Mouse (Mus musculus): ENCODE data around the gene Fam69b. TPM values are rescaled to one million over a fixed set of nuclear protein-coding genes. Genes with fewer than 3 reads are reported as not detected.

The Fam69b gene
- 44.0 and 48.6 TPM in 2 replicates for polyA plus RNA-seq (2015; fragmentation: Nextera tagmentation; extraction: Ambion mirVana)

DNA sequence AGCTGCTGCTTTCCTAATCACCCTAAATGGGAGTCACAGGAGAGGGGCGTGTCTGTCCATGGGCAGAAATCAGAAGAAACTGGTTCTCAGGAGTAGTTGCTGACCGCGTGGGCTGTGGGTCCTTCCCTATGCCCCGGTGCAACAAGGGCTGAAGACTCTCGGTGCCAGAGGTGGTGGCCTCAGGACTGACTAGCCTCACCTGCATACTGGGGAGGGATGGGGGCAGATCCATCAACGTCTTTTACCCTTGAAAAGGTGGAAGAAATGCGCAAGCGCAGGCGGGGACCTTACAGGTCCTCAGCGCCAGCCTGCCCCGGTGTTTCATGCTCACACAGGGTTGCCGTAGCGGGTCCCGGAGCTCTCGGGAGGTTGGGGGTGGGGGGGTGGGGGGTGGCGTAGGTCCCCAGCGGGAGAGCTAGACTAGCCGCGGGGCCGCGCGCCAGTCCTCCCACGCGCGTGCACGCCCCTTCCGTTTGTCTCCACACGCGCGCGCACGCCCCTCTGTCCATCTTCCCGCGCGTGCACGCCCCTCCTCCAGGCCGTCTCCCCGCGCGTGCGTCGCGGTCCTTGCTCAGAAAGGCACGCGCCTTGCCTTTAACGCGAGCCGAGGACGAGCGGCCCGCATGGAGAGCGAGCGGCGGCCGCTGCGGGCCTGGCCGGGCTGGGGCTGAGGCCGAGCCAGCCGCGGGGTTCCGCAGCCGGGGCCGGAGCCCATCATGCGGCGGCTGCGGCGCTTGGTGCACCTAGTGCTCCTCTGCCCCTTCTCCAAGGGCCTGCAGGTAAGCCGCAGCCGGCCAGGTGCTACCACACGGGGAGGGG, at the start of gene Fam69b:
Gene Fam69b (plus strand): TSS at position 537 of the 819 bp plus-strand sequence.
- ATAC-seq (ENCODE audit: insufficient number of reproducible peaks, low FRiP score, low TSS enrichment, low read depth) = peak; percentile 77
- under 1% methylated on average over 70 of the region's 70 CpGs for WGBS
- peak within 1 kb of the TSS; percentile 63 for H3K4me3 ChIP-seq (replicated peaks)
- H3K4me2 ChIP-seq (replicated peaks) = peak within 1 kb of the TSS; percentile 81
- H3K27ac ChIP-seq (replicated peaks) = peak within 1 kb of the TSS; percentile 24; the same call in 1 of the 2 replicates
- peak within 1 kb of the TSS; percentile 67 for H3K9ac ChIP-seq
- H3K36me3 ChIP-seq = no peaks in the 10 kb centered on the region
- H3K4me1 ChIP-seq = peaks cover 22% of the 10 kb centered on the region
- H3K27me3 ChIP-seq = no peaks in the 10 kb centered on the region
- H3K9me3 ChIP-seq (replicated peaks) = no peaks in the 10 kb centered on the region

- Histone ChIP-seq H3K9ac (no peak within 1 kb of the TSS), H3K4me3 (replicated peaks) (no peak within 1 kb of the TSS), H3K4me2 (replicated peaks) (no peak within 1 kb of the TSS), H3K9me3 (replicated peaks) (no peaks in the 10 kb centered on the region), H3K27ac (replicated peaks) (peak within 1 kb of the TSS; percentile 66), H3K27me3 (no peaks in the 10 kb centered on the region), H3K36me3 (no peaks in the 10 kb centered on the region), H3K4me1 (peaks cover 13% of the 10 kb centered on the region; the same call in 1 of the 2 replicates)
- ATAC-seq (ENCODE audit: insufficient number of reproducible peaks, low FRiP score, low TSS enrichment, low read depth) = no peak
- WGBS = 95% methylated on average over 1 of the region's 1 CpGs
These were observed 48.5 kb upstream of the Fam69b start, which contains the start of gene Egfl7 for GRCm38 (mm10) chr2:26579714-26580113. Egfl7 (plus strand) TSS chr2:26580014.

GRCm38 (mm10) chr2:26580751-26581150, 47.5 kb upstream of the Fam69b start:
- Histone ChIP-seq H3K9me3 (replicated peaks) (no peaks in the 10 kb centered on the region), H3K4me3 (replicated peaks) (no peak overlapping the region), H3K36me3 (no peaks in the 10 kb centered on the region), H3K4me1 (peaks cover 13% of the 10 kb centered on the region; the same call in 1 of the 2 replicates), H3K4me2 (replicated peaks) (no peak overlapping the region), H3K27ac (replicated peaks) (0 out of 2 replicates have a peak overlapping the region, but pooled peaks have one; percentile 17), H3K27me3 (no peaks in the 10 kb centered on the region), H3K9ac (no peak overlapping the region)
- no peak for ATAC-seq (ENCODE audit: insufficient number of reproducible peaks, low FRiP score, low TSS enrichment, low read depth)
- WGBS = 86% methylated on average over 5 of the region's 5 CpGs

- no peaks in the 10 kb centered on the region for H3K36me3 ChIP-seq
- no peak overlapping the region for H3K4me2 ChIP-seq (replicated peaks)
- no peaks in the 10 kb centered on the region for H3K9me3 ChIP-seq (replicated peaks)
- H3K4me1 ChIP-seq = peaks cover 23% of the 10 kb centered on the region
- H3K27ac ChIP-seq (replicated peaks) = no peak overlapping the region
- H3K27me3 ChIP-seq = no peaks in the 10 kb centered on the region
- ATAC-seq (ENCODE audit: insufficient number of reproducible peaks, low FRiP score, low TSS enrichment, low read depth) = no peak
- no peak overlapping the region for H3K4me3 ChIP-seq (replicated peaks)
- 63% methylated on average over 2 of the region's 2 CpGs for WGBS
- no peak overlapping the region for H3K9ac ChIP-seq
These were observed 46.1 kb upstream of the Fam69b start for GRCm38 (mm10) chr2:26582203-26582602.

DNA sequence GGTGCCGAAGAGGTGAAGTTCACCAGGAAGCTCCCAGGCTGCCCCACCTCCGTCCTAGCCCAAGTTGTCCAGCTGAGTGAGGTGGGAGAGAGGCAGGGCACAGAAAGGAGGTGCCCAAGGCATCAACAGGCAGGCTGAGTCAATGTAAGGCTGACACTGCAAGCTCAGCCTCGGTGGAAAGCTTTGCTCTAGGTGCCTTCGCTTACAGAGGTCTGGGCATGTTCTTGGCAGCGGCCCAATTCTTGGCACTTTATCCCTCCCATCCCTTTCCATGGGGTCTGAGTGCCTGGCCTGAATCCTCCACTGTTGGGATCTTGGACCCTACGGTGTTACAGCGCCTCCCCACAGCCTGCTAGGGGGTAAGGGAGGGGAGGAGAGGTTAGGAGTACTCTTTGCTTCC, 45.5 kb upstream of the Fam69b start:
- H3K27ac ChIP-seq (replicated peaks) = peak overlapping the region; percentile 39; the same call in 1 of the 2 replicates
- H3K9ac ChIP-seq = no peak overlapping the region
- H3K4me1 ChIP-seq = peaks cover 28% of the 10 kb centered on the region
- H3K4me3 ChIP-seq (replicated peaks) = no peak overlapping the region
- H3K4me2 ChIP-seq (replicated peaks) = no peak overlapping the region
- no peak for ATAC-seq (ENCODE audit: insufficient number of reproducible peaks, low FRiP score, low TSS enrichment, low read depth)
- WGBS = 65% methylated on average over 7 of the region's 7 CpGs
- H3K36me3 ChIP-seq = no peaks in the 10 kb centered on the region
- H3K9me3 ChIP-seq (replicated peaks) = no peaks in the 10 kb centered on the region
- H3K27me3 ChIP-seq = no peaks in the 10 kb centered on the region

GRCm38 (mm10) chr2:26583640-26584039, 44.6 kb upstream of the Fam69b start:
- no peak for ATAC-seq (ENCODE audit: insufficient number of reproducible peaks, low FRiP score, low TSS enrichment, low read depth)
- Histone ChIP-seq H3K4me3 (replicated peaks) (peak overlapping the region; percentile 21; the same call in 1 of the 2 replicates), H3K4me1 (peaks cover 30% of the 10 kb centered on the region), H3K4me2 (replicated peaks) (no peak overlapping the region), H3K27ac (replicated peaks) (peak overlapping the region; percentile 13; the same call in 1 of the 2 replicates), H3K9me3 (replicated peaks) (no peaks in the 10 kb centered on the region), H3K36me3 (no peaks in the 10 kb centered on the region), H3K27me3 (no peaks in the 10 kb centered on the region), H3K9ac (no peak overlapping the region)
- 57% methylated on average over 11 of the region's 11 CpGs for WGBS

DNA sequence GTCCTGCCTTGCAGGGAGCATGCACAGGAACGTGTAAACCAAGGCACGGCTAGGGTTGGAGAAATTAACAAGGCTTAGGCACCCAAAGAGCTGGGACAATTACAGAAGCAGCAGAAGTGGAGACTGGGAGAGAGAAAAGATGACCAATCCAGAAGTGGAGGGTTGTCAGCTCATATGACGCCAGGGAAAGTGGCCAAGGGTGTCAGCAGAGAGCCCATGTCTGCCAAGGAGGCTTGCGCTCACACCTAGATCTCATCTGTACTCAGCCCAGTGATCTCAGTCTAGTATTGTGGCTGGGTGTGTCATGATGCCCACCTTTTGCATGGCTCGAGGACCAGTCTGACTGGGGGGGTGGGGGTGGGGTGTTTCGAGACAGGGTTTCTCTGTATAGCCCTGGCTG, 42.5 kb upstream of the Fam69b start:
- no peaks in the 10 kb centered on the region for H3K27me3 ChIP-seq
- no peak overlapping the region for H3K9ac ChIP-seq
- no peak overlapping the region for H3K4me2 ChIP-seq (replicated peaks)
- whole genome bisulfite sequencing = 56% methylated on average over 6 of the region's 6 CpGs
- H3K27ac ChIP-seq (replicated peaks) = no peak overlapping the region; the same call in 1 of the 2 replicates
- H3K9me3 ChIP-seq (replicated peaks) = no peaks in the 10 kb centered on the region
- no peak for ATAC-seq (ENCODE audit: insufficient number of reproducible peaks, low FRiP score, low TSS enrichment, low read depth)
- peak overlapping the region; percentile 67 for H3K4me3 ChIP-seq (replicated peaks)
- H3K4me1 ChIP-seq = peaks cover 30% of the 10 kb centered on the region
- no peaks in the 10 kb centered on the region for H3K36me3 ChIP-seq

DNA sequence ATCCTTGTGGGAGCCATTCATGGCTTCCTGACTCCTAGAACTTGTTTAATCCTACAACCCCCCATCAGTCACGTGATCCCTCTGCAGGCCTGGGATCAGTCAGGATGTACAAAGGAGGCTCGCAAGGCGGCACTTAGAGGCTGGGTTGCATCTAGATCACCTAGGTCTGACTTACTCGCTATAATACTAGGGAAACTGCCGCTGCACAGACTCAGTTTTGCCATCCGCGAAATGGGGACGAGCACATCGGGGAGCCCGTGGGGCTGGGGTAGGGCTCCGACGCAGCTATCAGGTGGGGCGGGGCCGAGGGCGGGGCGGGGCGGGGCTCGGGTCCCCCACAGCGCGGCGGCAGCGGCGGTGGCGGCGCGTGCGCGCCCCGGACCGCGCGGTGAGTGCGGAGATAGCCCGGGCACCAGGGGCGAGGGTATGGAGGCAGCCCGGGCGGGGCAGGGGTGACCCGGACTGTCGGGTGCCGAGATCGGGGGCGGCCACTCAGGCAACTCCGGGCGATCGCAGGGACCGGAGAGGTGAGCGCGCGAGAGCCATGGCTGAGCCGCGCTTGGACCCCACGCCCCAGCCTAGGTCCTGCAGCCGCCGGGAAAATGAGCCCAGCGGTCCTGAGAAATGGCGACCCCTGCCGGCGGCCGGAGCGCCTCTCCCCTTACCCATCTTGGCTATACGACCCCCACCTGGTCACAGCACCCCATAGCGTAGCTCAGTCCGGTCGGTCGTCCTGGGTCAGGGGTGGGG, 41.8 kb upstream of the Fam69b start, which contains the start of gene Gm20532:
Gene Gm20532 (plus strand): TSS at position 346 of the 750 bp plus-strand sequence.
- H3K27ac ChIP-seq (replicated peaks) = no peak within 1 kb of the TSS; the same call in 1 of the 2 replicates
- peak within 1 kb of the TSS; percentile 67 for H3K4me3 ChIP-seq (replicated peaks)
- peak; percentile 66 for ATAC-seq (ENCODE audit: insufficient number of reproducible peaks, low FRiP score, low TSS enrichment, low read depth)
- under 1% methylated on average over 50 of the region's 65 CpGs for WGBS
- H3K9me3 ChIP-seq (replicated peaks) = no peaks in the 10 kb centered on the region
- peak within 1 kb of the TSS; percentile 33 for H3K9ac ChIP-seq
- H3K4me2 ChIP-seq (replicated peaks) = peak within 1 kb of the TSS; percentile 82
- H3K4me1 ChIP-seq = peaks cover 36% of the 10 kb centered on the region
- H3K27me3 ChIP-seq = no peaks in the 10 kb centered on the region
- H3K36me3 ChIP-seq = no peaks in the 10 kb centered on the region

DNA sequence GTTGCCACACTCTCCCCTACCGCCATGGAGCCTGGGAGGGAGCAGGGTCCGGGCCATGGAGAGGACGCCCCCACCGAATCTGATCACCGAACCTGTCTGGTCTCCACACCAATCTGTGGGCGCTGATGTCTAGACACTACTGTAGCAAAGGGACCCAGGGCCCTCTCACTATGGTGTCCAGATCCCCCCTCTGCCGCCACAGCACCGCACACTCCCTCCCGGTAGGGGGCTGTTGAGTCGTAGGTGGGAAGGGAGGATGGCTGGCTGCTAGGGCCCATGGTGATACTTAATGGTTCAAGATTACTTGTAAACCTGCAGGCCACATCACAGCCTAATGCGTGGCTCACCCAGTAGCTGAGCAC, 41.2 kb upstream of the Fam69b start:
- Histone ChIP-seq H3K9me3 (replicated peaks) (no peaks in the 10 kb centered on the region), H3K4me2 (replicated peaks) (peak overlapping the region; percentile 82), H3K27me3 (no peaks in the 10 kb centered on the region), H3K36me3 (0 out of 2 replicates have a peak, but pooled peaks cover 2% of the 10 kb centered on the region), H3K4me1 (peaks cover 36% of the 10 kb centered on the region), H3K4me3 (replicated peaks) (peak overlapping the region; percentile 67), H3K9ac (peak overlapping the region; percentile 33), H3K27ac (replicated peaks) (no peak overlapping the region; the same call in 1 of the 2 replicates)
- WGBS = 5% methylated on average over 11 of the region's 11 CpGs
- ATAC-seq (ENCODE audit: insufficient number of reproducible peaks, low FRiP score, low TSS enrichment, low read depth) = peak; percentile 2; the same call in 1 of the 2 replicates

GRCm38 (mm10) chr2:26588573-26588972, 39.7 kb upstream of the Fam69b start:
- Histone ChIP-seq H3K4me1 (peaks cover 31% of the 10 kb centered on the region), H3K4me2 (replicated peaks) (peak overlapping the region; percentile 21; the same call in 1 of the 2 replicates), H3K4me3 (replicated peaks) (0 out of 2 replicates have a peak overlapping the region, but pooled peaks have one; percentile 11), H3K27ac (replicated peaks) (no peak overlapping the region), H3K36me3 (peaks cover 12% of the 10 kb centered on the region; the same call in 1 of the 2 replicates), H3K9me3 (replicated peaks) (no peaks in the 10 kb centered on the region), H3K27me3 (no peaks in the 10 kb centered on the region), H3K9ac (no peak overlapping the region)
- ATAC-seq (ENCODE audit: insufficient number of reproducible peaks, low FRiP score, low TSS enrichment, low read depth) = no peak
- WGBS = 26% methylated on average over 4 of the region's 4 CpGs

DNA sequence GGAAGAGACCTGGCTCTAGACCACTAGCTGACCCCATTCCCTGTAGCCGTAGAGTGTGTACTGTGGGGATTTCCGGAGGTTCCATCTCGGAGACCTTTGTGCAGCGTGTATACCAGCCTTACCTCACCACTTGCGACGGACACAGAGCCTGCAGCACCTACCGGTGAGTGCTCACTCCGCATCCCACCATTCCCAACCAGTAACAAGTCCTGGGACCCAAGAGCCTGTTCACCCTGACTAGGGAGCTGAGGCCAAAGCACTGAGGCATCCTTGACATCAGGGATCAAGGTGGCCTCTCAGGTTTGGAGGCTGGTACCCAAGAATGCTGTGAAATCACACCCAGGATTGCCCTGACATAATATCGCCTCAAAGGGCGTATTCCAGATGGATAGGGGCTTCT, 39.0 kb upstream of the Fam69b start:
- no peaks in the 10 kb centered on the region for H3K27me3 ChIP-seq
- H3K9ac ChIP-seq = no peak overlapping the region
- no peaks in the 10 kb centered on the region for H3K9me3 ChIP-seq (replicated peaks)
- 92% methylated on average over 10 of the region's 10 CpGs for WGBS
- H3K4me3 ChIP-seq (replicated peaks) = no peak overlapping the region
- no peak overlapping the region for H3K4me2 ChIP-seq (replicated peaks)
- H3K27ac ChIP-seq (replicated peaks) = no peak overlapping the region
- peaks cover 31% of the 10 kb centered on the region for H3K4me1 ChIP-seq
- peaks cover 17% of the 10 kb centered on the region; the same call in 1 of the 2 replicates for H3K36me3 ChIP-seq
- ATAC-seq (ENCODE audit: insufficient number of reproducible peaks, low FRiP score, low TSS enrichment, low read depth) = no peak
